Mouse (Mus musculus) cerebellum, adult 8-10 months (tissue): Measurements from ENCODE around the gene Pxylp1.

Experiments
- DNase-seq: peaks from one replicate; pipeline ENCODE4 v3.0.0; 2022

The Pxylp1 gene

DNA sequence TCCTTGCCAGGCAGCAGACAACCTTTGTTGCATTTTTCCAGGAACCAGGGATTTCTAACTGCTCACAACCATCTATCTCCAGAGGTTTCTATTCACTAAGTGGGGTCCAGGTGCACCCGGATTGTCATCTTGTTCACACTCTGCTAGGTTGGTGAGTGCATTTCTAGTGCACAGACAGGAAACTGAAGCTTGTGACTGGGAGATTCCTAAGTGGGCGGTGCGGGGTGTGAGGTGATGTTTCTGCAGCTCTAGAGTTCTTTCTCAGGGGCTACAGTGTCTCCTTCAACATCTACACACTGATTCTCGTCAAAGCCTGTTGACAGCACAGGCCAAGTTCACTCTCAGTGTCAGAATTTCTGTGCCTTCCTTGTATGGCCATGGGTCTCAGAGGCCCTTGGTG is 34.6 kb downstream of the Pxylp1 start:
- DNase-seq, result no peak

DNA sequence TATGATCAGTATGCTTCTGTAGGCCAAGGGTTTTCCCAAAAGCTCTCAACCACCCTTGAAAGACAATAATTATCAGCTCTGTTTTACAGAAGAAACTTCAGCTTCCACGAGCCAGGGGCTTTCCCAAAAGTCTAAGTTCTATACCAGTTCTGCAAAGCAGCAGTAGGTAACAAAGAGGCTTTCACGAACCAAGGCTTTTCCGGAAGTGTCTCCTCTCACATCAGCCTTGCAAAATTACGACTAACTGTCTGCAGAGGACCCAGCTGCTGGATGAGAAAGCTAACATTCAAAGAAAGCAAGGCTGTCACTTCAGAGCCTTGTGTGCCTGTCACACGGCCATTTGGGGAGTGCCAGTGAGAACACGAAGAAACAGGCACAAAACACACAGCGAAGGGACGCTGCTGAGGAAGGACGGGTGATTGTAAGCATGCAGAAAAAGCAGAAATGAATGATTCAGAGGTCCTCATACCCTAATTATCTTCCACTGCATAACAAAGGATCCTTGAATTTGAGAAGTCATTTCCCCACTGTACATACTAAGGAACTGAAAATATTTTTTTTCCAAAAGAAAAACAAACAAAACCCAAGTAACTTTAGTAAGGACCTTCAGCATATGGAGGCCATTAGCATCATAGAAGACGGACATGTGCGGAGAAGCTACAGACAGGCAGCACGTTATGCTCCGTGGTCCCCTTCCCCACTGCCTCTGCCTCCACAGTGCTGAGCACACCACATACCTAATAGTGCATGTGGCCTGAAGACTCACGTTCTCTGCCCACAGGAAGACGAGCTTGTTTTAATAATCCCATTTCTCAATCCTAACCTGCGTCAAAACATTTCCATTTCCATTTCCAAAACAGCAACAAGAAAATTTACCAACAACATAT is 38.9 kb downstream of the Pxylp1 start:
- no peak for DNase-seq

GRCm38 (mm10) chr9:96851634-96852033 is 40.8 kb downstream of the Pxylp1 start:
- no peak for DNase-seq

GRCm38 (mm10) chr9:96851036-96851435 is 41.4 kb downstream of the Pxylp1 start:
- no peak for DNase-seq

DNA sequence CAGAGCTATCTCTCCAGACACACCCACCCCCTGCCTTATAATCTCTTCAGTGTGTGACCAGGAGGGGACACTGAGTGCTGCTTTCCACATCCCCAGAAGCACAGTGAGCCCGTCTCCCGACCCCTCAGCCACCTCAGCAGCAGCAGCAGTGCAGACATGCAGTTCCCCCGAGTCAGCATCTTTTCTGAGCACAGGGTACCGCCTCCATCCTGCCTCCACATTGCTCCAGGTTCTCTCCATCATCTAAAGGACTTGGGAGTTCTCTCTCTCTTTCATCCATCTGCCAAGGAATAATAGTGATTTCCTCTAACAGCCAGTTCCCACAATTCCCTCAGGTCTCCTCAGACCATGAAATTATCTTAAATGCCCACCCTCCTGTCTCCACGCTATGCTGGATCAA is 43.5 kb downstream of the Pxylp1 start:
- no peak for DNase-seq

DNA sequence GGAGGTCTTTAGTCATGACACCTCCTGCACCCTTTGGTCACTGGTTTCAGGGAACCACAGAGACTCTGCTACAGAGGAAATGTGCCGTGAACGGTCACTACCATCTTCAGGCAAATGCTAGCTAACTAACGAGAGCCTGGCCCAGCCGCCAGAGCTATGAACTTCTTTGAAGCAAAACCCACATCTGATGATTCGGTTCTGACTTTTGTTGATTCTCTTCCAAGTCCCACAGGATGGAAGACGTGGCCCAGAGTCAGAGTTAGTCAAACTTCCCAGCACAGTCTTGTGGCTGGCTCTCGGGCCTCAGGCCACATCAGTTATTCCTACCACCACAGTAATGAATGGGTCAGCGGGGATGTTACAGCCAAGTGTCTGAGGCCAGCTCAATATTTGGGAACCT is 46.1 kb downstream of the Pxylp1 start:
- no peak for DNase-seq

DNA sequence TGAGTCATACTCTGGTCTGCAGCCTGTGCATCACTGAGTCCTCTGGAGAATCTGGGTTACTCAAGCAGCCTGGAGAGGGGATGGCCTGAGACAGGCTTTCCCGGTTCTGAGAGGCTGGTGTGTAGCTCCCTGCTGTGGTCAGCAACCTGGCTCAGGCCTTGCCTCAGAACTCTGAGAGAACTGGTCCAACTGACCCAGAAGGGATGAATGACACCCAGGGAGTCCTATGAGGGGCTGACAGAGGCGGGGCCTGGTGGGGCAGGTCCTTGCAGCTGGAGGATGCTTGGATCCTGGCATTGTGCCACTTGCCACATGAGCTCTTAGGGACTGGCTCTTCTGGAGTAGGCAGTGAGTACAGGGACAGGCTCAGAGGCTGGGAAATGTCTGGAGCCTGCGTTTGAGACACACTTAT is 47.7 kb downstream of the Pxylp1 start:
- peak; percentile 57 for DNase-seq

DNA sequence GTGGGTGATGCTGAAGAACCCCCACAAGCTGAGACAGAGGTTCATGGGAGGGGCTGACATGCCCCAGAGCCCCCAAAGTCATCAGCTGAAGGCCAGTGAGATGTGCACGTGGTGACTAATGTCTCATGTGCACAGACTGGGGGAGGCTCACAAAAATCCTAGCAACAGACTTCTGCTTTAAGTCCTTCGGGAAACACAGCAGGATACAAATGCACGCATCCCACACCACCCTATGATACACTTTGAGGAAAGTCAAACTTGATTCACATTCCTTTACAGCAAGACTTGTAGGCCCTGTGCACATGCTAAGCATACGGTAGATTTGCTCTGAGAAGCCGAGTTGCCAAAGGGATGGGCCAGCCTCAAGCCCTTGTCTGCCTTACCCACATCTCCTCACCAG is 53.1 kb downstream of the Pxylp1 start:
- DNase-seq, result no peak

DNA sequence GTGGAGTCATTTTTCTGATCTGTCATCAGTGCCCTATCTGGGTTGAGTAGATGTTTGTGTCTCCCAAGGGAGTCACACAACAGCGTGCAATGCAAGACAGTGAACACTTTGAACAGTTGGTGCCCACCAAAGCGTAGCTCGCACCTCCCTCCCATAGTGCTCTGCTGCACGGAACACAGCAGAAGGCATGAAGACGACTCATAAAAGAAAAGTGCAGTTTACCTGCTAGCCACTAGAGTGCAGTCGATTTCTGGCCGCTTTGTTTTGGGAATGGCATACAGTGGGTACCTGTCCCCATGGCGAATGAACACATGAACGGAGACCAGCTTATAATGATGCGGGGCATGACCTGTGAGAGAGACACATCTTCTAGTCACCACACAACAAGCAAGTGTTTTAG is 53.6 kb downstream of the Pxylp1 start:
- DNase-seq, result peak; percentile 56

- DNase-seq, result no peak
Measured at GRCm38 (mm10) chr9:96837781-96838420, 54.6 kb downstream of the Pxylp1 start.

DNA sequence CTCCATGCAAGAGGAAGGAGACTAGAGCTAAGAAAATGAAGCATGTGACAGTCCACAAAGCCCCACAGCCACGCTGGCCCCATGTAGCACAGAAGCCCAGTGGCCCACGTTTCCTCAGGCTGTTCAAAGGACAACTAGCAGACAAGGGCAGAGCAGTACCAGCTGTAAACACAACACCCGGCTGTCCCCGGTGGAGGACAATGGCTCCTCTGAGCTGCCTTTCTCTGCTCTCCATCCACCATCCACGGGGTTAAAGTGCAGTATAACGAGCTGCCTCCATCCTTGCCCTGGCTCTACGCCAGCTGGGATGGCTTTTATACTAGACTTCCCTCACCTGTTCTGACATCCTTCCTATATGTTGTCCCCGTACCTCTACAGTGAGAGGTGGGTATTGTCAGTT is 55.5 kb downstream of the Pxylp1 start:
- DNase-seq, result no peak

- no peak for DNase-seq
Measured at GRCm38 (mm10) chr9:96835374-96835921, 57.0 kb downstream of the Pxylp1 start.

GRCm38 (mm10) chr9:96833606-96834005 is 58.9 kb downstream of the Pxylp1 start:
- peak; percentile 32 for DNase-seq

- DNase-seq, result peak; percentile 23
Measured at GRCm38 (mm10) chr9:96832516-96832915, 60.0 kb downstream of the Pxylp1 start.

GRCm38 (mm10) chr9:96830856-96831359 is 61.6 kb downstream of the Pxylp1 start:
- peak; percentile 15 for DNase-seq

GRCm38 (mm10) chr9:96829682-96830081 is 62.8 kb downstream of the Pxylp1 start:
- no peak for DNase-seq

GRCm38 (mm10) chr9:96828071-96828470 is 64.4 kb downstream of the Pxylp1 start:
- DNase-seq, result peak; percentile 37

DNA sequence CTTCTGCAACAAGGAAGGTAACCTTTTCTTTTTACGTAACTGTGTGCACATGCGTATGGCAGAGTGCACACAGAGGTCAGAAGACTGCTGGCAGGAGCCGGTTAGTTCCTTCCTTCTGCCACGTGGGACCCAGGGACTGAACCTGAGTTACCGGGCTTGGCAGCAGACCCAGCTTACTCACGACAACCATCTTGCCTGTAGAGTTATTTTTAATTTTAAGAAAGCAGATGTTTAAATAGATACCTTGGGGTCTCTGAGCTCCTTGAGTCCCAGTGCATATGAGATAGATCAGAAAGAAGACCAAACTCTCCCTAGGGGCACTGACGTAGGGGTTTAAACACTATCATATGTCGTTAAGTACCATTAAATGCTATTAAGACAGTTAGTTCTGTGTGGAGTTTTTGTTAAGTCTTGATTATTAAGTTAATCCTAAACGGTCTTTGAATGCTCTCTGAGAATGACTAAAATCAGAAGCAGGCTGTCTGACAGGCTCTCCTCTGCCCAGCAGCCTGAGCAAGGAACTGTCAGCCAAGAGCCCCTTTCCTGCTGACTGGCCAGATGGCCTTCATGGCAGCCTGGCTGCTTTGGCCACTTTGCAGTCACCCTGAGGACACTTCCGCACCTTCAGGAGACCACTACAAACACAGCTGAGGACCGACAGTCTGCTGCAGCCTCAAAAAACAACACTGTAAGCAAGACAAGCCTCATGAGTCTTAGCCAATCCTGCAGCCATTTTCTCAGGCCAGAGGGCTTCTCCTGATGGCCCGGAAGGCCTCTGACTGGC is 65.3 kb downstream of the Pxylp1 start:
- peak; percentile 86 for DNase-seq

- peak; percentile 35 for DNase-seq
Measured at GRCm38 (mm10) chr9:96824857-96825256, 67.6 kb downstream of the Pxylp1 start.

GRCm38 (mm10) chr9:96824026-96824425 is 68.4 kb downstream of the Pxylp1 start:
- DNase-seq, result peak; percentile 45

- DNase-seq, result no peak
Measured at GRCm38 (mm10) chr9:96823541-96823940, 68.9 kb downstream of the Pxylp1 start.

DNA sequence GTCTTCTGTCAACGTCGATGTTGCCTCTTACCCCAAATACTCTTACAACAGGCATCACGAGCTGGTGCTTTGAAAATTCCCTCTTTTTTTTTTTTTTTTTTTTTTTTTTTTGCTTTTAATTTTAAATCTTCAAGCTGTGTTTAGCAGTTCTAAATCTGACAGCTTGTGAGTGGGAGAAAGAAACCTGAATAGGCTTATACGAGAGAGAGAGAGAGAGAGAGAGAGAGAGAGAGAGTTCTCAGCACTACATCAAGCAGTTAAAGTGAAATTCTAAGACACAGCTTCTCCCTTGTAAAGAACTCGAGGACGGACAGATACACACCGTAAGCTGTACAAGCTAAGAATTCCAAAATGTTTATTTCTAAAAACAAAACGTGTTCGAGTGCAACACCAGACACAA is 69.5 kb downstream of the Pxylp1 start:
- no peak for DNase-seq
